Mouse (Mus musculus): Measurements from ENCODE around the gene Prrc2a. TPM values are rescaled to one million over a fixed set of nuclear protein-coding genes. Genes with fewer than 3 reads are reported as not detected.

Prrc2a gene
- polyA plus RNA-seq, 1 experiment from 2014 or later = 155 TPM

DNA sequence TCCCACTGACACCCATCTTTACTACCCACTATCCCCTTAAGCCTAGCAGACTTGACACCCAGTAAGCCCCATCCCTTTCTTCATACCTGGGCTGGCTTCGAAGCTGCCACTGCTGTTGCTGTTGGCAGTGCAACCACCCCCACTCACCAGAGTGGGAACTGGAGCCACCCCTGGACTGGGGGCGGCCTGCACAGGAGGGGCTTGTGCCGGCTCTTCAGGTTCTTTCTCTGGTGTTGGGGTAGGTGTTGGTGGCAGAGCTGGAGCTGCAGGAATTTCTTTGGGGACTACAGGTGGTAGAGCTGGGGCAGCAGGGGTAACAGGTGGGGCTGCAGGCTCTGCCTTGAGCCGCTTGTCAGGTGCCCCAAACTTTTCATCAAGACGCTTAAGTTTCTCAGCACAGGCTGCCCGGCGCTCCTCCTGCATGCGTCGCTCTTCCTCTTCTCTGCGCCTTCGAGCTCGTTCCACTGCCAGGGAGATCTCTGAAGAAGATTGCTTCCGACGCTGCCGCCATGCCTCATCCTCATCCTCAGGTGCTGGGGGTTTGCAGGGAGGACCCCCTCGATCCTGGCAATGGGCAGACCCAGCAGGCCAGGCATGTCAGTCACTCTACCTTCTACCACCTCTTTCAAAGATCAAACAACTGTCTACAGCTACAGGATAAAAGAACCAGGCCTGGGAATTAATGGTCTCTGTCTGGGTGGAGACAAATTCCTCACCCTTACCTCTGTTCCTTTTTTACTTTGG, 5.7 kb downstream of the Prrc2a start:
- H3K9me3 ChIP-seq (replicated peaks) = no peaks in the 10 kb centered on the region
- WGBS = 95% methylated on average over 16 of the region's 16 CpGs
- ATAC-seq (ENCODE audit: low FRiP score) = no peak
- H3K27ac ChIP-seq (replicated peaks) = no peak overlapping the region
- no peaks in the 10 kb centered on the region for H3K27me3 ChIP-seq (replicated peaks)
- H3K36me3 ChIP-seq = peaks cover 82% of the 10 kb centered on the region
- no peak overlapping the region for H3K9ac ChIP-seq (replicated peaks)
- no peak overlapping the region for H3K4me3 ChIP-seq (replicated peaks)
- H3K4me2 ChIP-seq = no peak overlapping the region
- H3K4me1 ChIP-seq = peaks cover 28% of the 10 kb centered on the region

GRCm38 (mm10) chr17:35157661-35158175, 7.0 kb downstream of the Prrc2a start:
- WGBS = 95% methylated on average over 8 of the region's 8 CpGs
- Histone ChIP-seq H3K9ac (replicated peaks) (no peak overlapping the region), H3K4me2 (no peak overlapping the region), H3K36me3 (peaks cover 95% of the 10 kb centered on the region), H3K27ac (replicated peaks) (no peak overlapping the region), H3K27me3 (replicated peaks) (no peaks in the 10 kb centered on the region), H3K9me3 (replicated peaks) (no peaks in the 10 kb centered on the region), H3K4me3 (replicated peaks) (no peak overlapping the region), H3K4me1 (peaks cover 19% of the 10 kb centered on the region)
- ATAC-seq (ENCODE audit: low FRiP score) = no peak

GRCm38 (mm10) chr17:35157254-35157653, 7.4 kb downstream of the Prrc2a start:
- no peak overlapping the region for H3K9ac ChIP-seq (replicated peaks)
- 94% methylated on average over 8 of the region's 8 CpGs for WGBS
- no peaks in the 10 kb centered on the region for H3K9me3 ChIP-seq (replicated peaks)
- no peak overlapping the region for H3K4me2 ChIP-seq
- peaks cover 14% of the 10 kb centered on the region for H3K4me1 ChIP-seq
- peaks cover 99% of the 10 kb centered on the region for H3K36me3 ChIP-seq
- no peak overlapping the region for H3K27ac ChIP-seq (replicated peaks)
- no peak for ATAC-seq (ENCODE audit: low FRiP score)
- no peak overlapping the region for H3K4me3 ChIP-seq (replicated peaks)
- H3K27me3 ChIP-seq (replicated peaks) = no peaks in the 10 kb centered on the region

DNA sequence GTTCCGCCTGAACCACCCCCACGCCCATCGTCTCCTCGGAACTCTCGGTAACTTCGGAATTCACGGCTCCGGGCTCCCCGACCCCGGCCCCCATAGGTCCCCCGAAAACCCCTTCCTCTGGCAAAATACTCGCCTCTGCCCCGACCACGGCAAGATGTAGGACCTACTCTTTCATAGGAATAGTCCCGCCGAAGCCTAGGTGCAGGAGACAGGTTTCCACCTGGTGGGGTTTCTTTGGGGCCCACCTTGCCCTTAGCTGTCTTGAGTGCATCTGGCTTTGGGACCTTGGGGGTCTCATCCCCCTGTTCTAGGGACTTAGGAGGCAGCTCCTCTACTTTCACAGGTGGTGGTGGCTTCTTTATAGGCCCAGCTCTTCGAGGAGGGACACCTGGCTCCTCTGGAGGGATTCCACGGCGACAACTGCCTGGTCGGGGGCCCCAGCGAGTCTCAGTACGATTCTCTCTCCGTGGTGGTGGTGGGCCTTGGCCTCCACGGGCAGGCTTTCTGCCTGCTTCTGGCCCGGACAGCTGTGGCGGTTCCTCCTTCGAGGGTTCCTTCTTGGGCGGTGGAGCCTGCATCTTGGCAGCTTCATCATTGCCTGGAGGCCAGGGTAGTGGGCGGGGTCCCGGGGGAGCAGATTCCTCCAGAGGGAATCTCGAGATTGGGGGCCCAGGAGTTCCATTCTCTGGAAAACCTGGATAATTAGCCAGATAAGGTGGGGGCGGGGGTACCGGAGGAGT, 8.1 kb downstream of the Prrc2a start:
- Histone ChIP-seq H3K27me3 (replicated peaks) (no peaks in the 10 kb centered on the region), H3K9ac (replicated peaks) (no peak overlapping the region), H3K4me3 (replicated peaks) (no peak overlapping the region), H3K36me3 (peaks cover 99% of the 10 kb centered on the region), H3K9me3 (replicated peaks) (no peaks in the 10 kb centered on the region), H3K27ac (replicated peaks) (no peak overlapping the region), H3K4me2 (no peak overlapping the region), H3K4me1 (peaks cover 8% of the 10 kb centered on the region)
- ATAC-seq (ENCODE audit: low FRiP score) = no peak
- 92% methylated on average over 33 of the region's 33 CpGs for WGBS

DNA sequence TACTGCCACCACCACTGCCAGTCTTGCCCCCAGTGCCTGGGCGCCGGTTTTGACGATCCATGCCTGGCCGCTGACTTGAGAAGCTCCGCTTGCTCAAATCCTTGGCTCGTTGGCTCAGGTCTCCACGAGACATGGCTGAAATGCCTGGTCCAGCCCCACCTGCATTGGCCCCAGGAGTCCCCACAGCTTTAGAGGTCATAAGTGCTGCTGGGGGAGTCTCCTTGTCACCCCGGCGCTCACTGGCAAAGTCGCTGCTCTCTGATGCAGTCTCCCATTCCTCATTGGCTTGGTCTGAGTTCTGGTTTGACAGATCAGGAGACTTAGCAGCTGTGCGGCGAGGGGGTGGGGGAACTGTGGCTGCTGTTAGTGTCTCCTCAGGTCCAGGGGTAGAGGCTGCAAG, 9.2 kb downstream of the Prrc2a start:
- WGBS = 92% methylated on average over 12 of the region's 12 CpGs
- no peak overlapping the region for H3K4me2 ChIP-seq

DNA sequence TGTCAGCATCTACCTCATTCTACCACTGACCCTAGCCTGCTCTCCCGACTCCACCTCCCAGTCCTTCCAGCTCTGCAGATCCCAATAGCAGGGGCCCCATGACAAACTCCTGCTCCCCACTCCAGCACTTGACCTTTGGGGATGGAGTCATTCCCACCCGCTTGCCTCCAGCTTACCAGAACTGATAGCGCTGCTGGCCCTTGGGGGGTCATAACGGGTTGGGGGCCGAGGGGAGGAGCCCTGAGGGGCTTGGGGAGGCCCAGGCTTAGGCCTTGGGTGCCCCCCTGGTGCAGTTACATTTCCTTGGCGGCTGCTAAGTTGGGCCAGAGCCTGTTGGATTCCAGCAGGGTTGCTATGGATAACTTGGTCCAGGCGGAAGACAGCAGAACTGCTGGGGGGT, 10.1 kb downstream of the Prrc2a start:
- Histone ChIP-seq H3K4me1 (no peaks in the 10 kb centered on the region; the same call in 1 of the 2 replicates), H3K4me3 (replicated peaks) (no peak overlapping the region), H3K9me3 (replicated peaks) (no peaks in the 10 kb centered on the region), H3K36me3 (peaks cover 97% of the 10 kb centered on the region), H3K27ac (replicated peaks) (no peak overlapping the region), H3K27me3 (replicated peaks) (no peaks in the 10 kb centered on the region), H3K9ac (replicated peaks) (no peak overlapping the region), H3K4me2 (no peak overlapping the region)
- no peak; the same call in 1 of the 2 replicates for ATAC-seq (ENCODE audit: low FRiP score)
- WGBS = 75% methylated on average over 7 of the region's 7 CpGs

More for the DNA sequence above, 9.2 kb downstream of the Prrc2a start:
- H3K4me3 ChIP-seq (replicated peaks) = no peak overlapping the region
- no peaks in the 10 kb centered on the region for H3K9me3 ChIP-seq (replicated peaks)
- H3K4me1 ChIP-seq = no peaks in the 10 kb centered on the region; the same call in 1 of the 2 replicates
- no peak overlapping the region for H3K27ac ChIP-seq (replicated peaks)
- peaks cover 97% of the 10 kb centered on the region for H3K36me3 ChIP-seq
- no peak overlapping the region for H3K9ac ChIP-seq (replicated peaks)
- no peak for ATAC-seq (ENCODE audit: low FRiP score)
- no peaks in the 10 kb centered on the region for H3K27me3 ChIP-seq (replicated peaks)

DNA sequence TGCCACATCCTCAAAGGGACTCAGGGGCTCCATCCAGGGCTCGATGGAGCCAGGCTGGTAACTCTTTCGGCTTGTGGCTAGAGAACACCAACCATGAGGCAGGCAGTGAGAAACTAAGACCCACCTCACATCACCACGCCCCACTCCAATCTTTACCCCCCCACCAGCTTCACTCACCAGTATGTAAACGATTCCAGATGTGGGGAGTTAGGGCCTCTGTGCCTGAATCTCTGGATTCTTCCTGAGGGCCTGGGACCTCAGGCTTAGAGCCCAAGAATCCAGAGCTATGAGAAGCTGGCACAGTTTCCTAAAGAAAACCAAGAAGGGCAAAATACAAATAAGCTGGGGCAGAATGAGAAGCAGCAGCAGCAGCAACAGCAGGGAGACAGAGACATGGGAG, 10.8 kb downstream of the Prrc2a start:
- no peak for ATAC-seq (ENCODE audit: low FRiP score)
- Histone ChIP-seq H3K9me3 (replicated peaks) (no peaks in the 10 kb centered on the region), H3K36me3 (peaks cover 97% of the 10 kb centered on the region), H3K9ac (replicated peaks) (no peak overlapping the region), H3K27me3 (replicated peaks) (no peaks in the 10 kb centered on the region), H3K4me2 (no peak overlapping the region), H3K27ac (replicated peaks) (no peak overlapping the region), H3K4me3 (replicated peaks) (no peak overlapping the region), H3K4me1 (no peaks in the 10 kb centered on the region; the same call in 1 of the 2 replicates)
- 92% methylated on average over 4 of the region's 4 CpGs for WGBS

GRCm38 (mm10) chr17:35153077-35153476, 11.6 kb downstream of the Prrc2a start:
- Histone ChIP-seq H3K4me2 (no peak overlapping the region), H3K9me3 (replicated peaks) (no peaks in the 10 kb centered on the region), H3K36me3 (peaks cover 97% of the 10 kb centered on the region), H3K4me1 (peaks cover 3% of the 10 kb centered on the region; the same call in 1 of the 2 replicates), H3K27ac (replicated peaks) (no peak overlapping the region), H3K9ac (replicated peaks) (no peak overlapping the region), H3K27me3 (replicated peaks) (no peaks in the 10 kb centered on the region), H3K4me3 (replicated peaks) (no peak overlapping the region)
- WGBS = 95% methylated on average over 9 of the region's 9 CpGs
- no peak for ATAC-seq (ENCODE audit: low FRiP score)

GRCm38 (mm10) chr17:35152121-35152520, 12.6 kb downstream of the Prrc2a start:
- Histone ChIP-seq H3K4me2 (no peak overlapping the region), H3K36me3 (peaks cover 97% of the 10 kb centered on the region), H3K27ac (replicated peaks) (no peak overlapping the region), H3K9ac (replicated peaks) (no peak overlapping the region), H3K27me3 (replicated peaks) (no peaks in the 10 kb centered on the region), H3K4me1 (peaks cover 5% of the 10 kb centered on the region; the same call in 1 of the 2 replicates), H3K9me3 (replicated peaks) (no peaks in the 10 kb centered on the region), H3K4me3 (replicated peaks) (no peak overlapping the region)
- ATAC-seq (ENCODE audit: low FRiP score) = no peak
- whole genome bisulfite sequencing = 93% methylated on average over 4 of the region's 4 CpGs

DNA sequence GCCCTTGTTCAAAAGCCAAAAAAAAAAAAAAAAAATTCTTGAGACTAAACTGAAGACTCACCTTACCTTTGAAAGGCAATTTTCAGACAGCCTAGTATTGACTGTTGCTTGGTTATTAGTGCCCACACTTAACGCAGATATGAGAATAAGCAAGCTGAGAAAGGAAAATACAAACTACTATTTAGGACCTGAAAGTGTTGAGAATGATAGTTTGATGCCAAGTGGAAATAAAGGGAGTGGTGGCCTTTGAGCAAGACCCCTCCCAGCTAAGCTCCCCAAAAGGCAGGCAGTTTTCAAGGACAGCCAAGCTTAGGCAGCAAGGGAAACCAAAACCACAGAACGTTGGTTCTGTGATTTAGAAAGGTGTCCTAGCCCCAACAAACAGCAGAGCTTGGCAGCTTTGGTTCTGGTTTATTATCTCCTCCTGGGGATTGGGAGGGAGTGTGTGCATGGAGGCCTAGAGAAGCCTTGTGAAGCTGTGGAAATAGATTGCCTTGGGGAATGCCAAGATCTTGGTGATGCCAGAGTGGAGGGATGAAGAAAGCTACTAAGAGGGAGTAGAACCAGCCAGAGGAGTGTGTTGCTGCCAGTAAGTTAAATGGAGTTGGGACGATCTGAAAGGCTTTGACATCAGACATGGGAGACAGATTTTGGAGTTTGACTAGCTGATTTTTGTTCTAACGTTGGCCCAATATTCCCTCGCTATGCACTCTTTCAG, 16.6 kb downstream of the Prrc2a start:
- no peak overlapping the region for H3K9ac ChIP-seq (replicated peaks)
- ATAC-seq (ENCODE audit: low FRiP score) = no peak
- H3K27ac ChIP-seq (replicated peaks) = 0 out of 2 replicates have a peak overlapping the region, but pooled peaks have one; percentile 41

DNA sequence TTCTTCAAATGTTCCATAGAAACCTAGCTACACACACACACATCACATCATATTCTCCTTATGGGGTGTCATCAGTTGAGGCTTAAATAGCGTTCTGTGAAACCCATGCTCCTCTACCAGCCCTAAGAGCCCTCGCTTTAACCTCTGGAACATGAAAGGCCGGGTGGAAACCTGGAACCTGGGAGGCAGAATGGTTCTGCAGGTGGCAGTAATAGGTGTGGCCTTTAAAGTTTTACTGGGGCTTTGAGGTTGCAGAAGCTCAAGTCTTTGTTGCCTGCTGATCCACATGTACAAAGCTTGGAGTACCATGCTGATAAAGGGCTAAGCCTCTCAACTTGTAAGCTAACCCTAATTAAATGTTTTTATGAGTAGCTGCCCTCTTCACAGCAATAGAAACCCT, 17.3 kb downstream of the Prrc2a start:
- no peaks in the 10 kb centered on the region for H3K9me3 ChIP-seq (replicated peaks)
- 0 out of 2 replicates have a peak, but pooled peaks cover 5% of the 10 kb centered on the region for H3K4me1 ChIP-seq
- 62% methylated on average over 3 of the region's 3 CpGs for WGBS
- H3K36me3 ChIP-seq = peaks cover 96% of the 10 kb centered on the region
- H3K4me2 ChIP-seq = no peak overlapping the region
- H3K27me3 ChIP-seq (replicated peaks) = no peaks in the 10 kb centered on the region
- no peak overlapping the region for H3K9ac ChIP-seq (replicated peaks)
- no peak for ATAC-seq (ENCODE audit: low FRiP score)
- no peak overlapping the region for H3K4me3 ChIP-seq (replicated peaks)
- no peak overlapping the region; the same call in 1 of the 2 replicates for H3K27ac ChIP-seq (replicated peaks)

More for the DNA sequence above, 16.6 kb downstream of the Prrc2a start:
- Histone ChIP-seq H3K9me3 (replicated peaks) (no peaks in the 10 kb centered on the region), H3K4me3 (replicated peaks) (no peak overlapping the region), H3K36me3 (peaks cover 96% of the 10 kb centered on the region), H3K4me1 (0 out of 2 replicates have a peak, but pooled peaks cover 5% of the 10 kb centered on the region), H3K4me2 (no peak overlapping the region), H3K27me3 (replicated peaks) (no peaks in the 10 kb centered on the region)
- 65% methylated on average over 5 of the region's 5 CpGs for WGBS

Data from neural tube, embryonic 15.5 days (tissue).